Mouse (Mus musculus): Measurements from ENCODE around the gene Trappc6a.

Trappc6a gene

DNA sequence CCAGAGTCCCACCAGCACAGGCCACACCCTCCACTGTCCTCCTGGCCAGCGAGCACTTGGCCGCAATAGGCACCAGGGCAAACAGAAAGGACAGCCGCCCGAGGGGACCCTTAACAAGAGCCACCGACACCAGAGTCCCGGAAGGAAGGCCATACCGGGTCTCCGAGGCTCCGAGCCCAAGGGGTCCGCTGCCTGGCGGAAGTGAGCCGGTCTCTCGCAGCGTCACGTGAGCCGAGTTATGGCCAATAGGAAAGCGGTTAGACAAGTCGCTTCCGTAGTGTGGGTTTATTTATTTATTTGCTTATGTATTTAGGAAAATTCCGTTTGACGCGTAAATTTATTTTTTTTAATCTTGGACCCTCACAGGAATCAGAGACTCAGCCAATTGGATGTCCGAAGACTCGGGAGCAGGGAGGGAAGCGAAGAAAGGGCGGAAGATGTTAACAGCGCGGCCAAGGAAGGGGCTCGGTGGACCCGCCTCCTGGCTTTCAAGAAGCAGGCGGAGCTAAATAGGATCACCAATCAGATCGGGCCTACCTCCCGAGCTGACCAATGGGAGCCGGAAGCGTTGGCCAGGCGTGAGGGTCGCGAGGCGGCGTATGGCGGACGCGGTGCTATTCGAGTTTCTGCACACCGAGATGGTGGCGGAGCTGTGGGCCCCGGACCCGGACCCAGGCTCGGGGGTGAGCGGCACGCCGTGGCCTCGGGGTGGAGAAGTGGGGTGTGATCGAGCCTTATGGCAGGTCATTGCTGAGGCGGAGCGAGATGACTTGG, at the start of gene Trappc6a, which contains the start of gene Bloc1s3:
TSS of gene Trappc6a (plus strand) at position 246 of the 774 bp plus-strand sequence.
TSS of gene Bloc1s3 (minus strand) at position 218 of the 774 bp plus-strand sequence.
- peak; percentile 96 for DNase-seq (ENCODE audit: inconsistent ontology term)

GRCm38 (mm10) chr7:19458591-19459111, 49.5 kb upstream of the Trappc6a start, which contains the start of gene Mark4:
TSS of gene Mark4 (minus strand) at chr7:19458821.
- peak; percentile 92 for DNase-seq (ENCODE audit: inconsistent ontology term)

GRCm38 (mm10) chr7:19459144-19459870, 48.9 kb upstream of the Trappc6a start:
- no peak for DNase-seq (ENCODE audit: inconsistent ontology term)

GRCm38 (mm10) chr7:19460500-19460899, 47.7 kb upstream of the Trappc6a start:
- DNase-seq (ENCODE audit: inconsistent ontology term), result no peak

- DNase-seq (ENCODE audit: inconsistent ontology term), result peak; percentile 67
These were observed 46.7 kb upstream of the Trappc6a start for GRCm38 (mm10) chr7:19461488-19461887.

DNA sequence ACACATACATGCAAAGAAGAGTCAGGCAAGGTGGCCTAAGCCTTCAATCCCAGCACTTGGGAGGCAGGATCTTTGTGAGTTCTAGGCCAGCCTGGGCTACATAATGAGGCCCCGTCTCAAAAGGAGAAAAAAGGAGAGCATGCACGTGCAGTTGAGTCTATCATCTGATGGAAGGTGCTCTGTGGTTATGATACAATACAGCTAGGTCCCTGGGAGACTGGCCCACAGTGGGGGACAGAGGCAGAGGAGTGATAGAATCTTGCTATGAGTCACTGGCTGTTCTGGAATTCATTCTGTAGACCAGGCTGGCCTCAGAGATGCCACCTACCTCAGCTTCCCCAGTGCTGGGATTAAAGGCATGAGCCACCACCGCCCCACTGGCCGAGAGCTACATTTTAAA, 45.8 kb upstream of the Trappc6a start:
- no peak for DNase-seq (ENCODE audit: inconsistent ontology term)

DNA sequence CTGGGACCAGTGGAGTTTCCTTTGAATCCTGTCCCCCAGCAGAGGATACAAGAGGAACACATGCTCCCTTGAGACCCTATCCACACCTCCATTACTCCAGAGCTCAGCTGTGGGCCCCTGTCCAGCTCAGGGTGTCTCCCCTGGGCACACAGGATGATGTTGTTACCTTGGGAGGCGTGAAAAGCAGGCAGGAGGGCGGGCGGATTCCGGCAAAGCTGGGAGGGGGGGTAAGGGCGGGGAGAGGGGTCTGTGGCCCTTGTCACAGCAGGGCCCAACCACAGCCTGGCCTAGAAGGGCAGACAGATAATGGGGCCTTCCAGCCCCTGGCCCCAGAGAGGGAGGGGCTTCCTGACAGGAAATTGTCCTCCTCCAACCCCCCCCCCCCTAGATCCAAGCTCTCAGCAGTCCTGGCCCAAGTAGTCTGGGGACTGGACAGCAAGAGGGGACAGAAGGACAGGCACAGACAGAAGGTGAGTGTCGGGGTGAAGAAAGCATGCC, 45.3 kb upstream of the Trappc6a start, which contains the start of gene Exoc3l2:
TSS of gene Exoc3l2 (plus strand) at position 448 of the 498 bp plus-strand sequence.
- DNase-seq (ENCODE audit: inconsistent ontology term), result no peak

DNA sequence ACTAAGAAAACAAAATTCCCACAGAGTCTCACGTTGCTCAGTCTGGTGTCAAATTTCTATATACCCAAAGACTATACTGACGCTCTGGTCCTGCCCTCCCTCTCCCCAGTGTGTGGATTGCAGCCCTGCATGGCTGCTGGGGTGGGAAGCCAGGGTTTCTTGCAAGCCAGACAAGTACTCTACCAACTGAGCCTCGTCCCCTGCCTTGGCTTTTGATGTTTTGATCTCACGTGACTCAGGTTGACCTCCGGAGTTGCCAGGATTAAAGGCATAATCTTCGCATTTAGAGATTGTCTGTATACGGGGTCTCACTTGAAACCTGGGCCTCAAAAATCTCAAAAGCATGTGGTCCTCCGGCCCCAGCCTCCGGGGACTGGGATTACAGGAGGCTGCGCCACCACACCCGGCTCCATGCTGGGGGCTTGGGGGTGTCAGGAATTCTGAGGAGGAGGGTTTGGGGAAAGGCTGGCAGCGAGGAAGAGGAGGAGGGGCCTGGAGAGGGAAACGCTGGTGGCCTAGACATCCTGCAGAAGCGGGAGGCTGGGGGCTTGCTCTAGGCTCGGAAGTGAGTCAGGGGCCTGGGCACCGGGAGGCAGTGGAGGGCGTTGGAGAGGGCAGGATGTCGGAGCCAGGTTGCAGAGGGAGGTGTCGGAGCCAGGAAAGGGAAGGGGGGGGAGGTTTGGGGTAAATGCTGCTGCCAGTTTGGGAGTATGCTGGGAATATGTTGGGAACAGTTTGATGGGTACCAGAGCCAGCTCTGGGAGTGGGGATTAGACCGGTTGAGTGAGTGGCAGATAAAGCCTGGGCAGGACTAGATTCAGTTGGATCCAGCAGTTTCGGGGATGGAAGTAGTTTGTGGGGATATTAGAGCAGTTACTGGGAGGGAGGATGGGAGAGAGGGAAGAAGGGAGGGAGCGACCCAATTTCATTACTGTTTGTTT, 43.6 kb upstream of the Trappc6a start:
- no peak for DNase-seq (ENCODE audit: inconsistent ontology term)

GRCm38 (mm10) chr7:19466602-19467145, 41.5 kb upstream of the Trappc6a start:
- no peak for DNase-seq (ENCODE audit: inconsistent ontology term)

DNA sequence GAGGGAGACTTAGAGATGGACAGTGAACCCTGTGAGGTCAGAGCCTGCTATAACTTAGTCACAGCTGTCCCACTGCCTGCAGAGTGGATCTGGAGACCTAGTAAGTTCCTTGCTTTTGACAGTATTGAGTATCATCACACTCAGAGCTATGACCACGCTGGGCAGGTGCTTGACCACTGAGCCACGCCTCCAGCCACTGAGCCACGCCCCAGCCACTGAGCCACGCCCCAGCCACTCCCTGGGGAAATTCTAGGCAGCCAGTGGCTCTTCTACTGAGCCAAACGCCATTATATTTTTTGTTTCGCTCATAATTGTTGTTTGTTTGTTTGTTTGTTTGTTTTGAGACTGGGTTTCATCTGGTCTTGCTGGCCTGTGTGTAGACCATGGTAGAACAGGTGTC, 40.6 kb upstream of the Trappc6a start:
- no peak for DNase-seq (ENCODE audit: inconsistent ontology term)

- DNase-seq (ENCODE audit: inconsistent ontology term), result no peak
These were observed 39.9 kb upstream of the Trappc6a start for GRCm38 (mm10) chr7:19468279-19468678.

DNA sequence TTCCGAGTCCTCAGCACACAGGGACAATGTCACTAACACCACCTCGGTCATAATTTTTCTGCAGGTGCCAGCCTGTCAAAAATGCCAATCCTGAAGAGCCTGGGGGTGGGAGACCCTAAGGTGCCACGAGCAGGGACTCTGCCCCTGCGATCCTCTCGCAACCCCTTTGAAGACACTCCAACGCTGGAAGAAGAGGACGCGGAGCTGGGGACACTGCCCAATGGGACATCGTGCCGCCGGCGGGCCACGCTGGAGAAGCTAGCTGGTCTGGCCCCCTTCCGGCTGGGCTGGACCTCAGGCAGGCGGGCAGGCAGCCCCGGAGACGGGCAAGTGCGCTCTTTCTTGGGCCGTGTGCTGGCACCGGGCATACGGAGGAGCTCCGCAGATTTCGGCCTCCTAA, 38.8 kb upstream of the Trappc6a start:
- DNase-seq (ENCODE audit: inconsistent ontology term), result no peak

GRCm38 (mm10) chr7:19470308-19470707, 37.9 kb upstream of the Trappc6a start:
- DNase-seq (ENCODE audit: inconsistent ontology term), result no peak

DNA sequence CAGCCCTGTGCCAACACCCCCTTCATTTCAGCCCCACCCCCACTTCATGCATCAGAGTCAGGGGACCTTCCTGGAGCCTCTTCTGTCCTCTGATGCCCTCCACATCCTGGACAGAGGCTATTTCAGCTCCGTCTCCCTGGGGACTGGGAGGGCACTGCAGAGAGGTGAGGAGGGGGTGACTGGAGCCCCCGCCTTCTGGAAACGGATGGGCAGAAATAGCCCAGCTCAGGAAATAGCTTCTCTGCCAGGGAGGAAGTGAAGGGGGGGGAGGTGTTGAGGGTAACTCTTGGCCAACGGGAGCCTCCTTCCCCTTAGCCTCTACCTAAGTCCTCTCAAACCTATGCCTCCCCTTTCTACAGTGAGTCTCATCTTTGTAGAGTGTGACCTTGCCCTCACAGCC, 35.8 kb upstream of the Trappc6a start:
- DNase-seq (ENCODE audit: inconsistent ontology term), result no peak

GRCm38 (mm10) chr7:19473875-19474443, 34.2 kb upstream of the Trappc6a start:
- DNase-seq (ENCODE audit: inconsistent ontology term), result peak; percentile 81

GRCm38 (mm10) chr7:19477084-19477483, 31.1 kb upstream of the Trappc6a start:
- no peak for DNase-seq (ENCODE audit: inconsistent ontology term)

GRCm38 (mm10) chr7:19477624-19478384, 30.4 kb upstream of the Trappc6a start:
- DNase-seq (ENCODE audit: inconsistent ontology term), result no peak

- DNase-seq (ENCODE audit: inconsistent ontology term), result no peak
These were observed 24.9 kb upstream of the Trappc6a start for GRCm38 (mm10) chr7:19483281-19483680.

- no peak for DNase-seq (ENCODE audit: inconsistent ontology term)
These were observed 22.7 kb upstream of the Trappc6a start for GRCm38 (mm10) chr7:19485488-19485887.

DNA sequence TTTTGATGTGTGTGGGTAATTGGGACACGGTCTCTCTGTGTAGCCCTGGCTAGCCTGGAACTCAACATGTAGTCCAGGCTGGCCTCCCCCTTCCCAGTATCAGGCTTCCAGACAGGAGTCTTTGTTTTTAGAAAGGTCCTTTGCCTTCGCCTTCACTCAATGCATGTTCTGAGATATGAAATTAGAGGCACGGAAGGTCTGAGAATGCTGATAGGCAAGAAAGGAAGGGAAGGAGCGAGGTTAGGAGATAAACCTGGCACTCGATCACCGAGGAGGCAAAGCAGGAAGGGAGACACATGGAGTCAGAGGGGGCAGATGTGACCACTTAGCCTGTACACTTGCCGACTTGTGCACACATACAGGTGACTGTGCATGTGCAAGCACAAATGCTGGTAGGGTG, 21.6 kb upstream of the Trappc6a start:
- no peak for DNase-seq (ENCODE audit: inconsistent ontology term)

Measured in Muller cell, postnatal 12 days (primary cell).